Mouse (Mus musculus): ENCODE results near the gene Gm36245.
"Not testable (repeated sequence)": the region's sequence is repeated elsewhere in the genome, so short reads cannot be mapped to it uniquely, and the experiment has no call there.

DNA sequence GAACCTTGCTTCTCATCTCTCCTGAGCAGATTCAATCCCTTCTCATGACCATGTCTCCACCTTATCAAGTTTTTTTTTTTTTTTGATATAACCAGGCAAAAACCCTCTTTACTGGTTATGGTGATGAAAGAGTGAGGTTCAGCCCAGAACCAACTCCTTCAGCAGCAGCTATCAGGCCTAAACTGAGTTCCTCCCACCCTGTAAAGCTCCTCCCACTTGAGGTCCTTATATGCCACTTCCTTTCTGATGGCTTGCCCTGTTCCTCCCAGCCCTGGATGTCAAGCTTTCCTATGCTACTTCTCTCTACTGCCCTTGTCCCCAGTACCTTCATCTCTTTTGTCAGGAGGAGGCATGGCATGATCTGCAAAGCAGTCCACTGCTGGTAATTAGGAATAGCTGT, 52.1 kb downstream of the Gm36245 start:
- not testable (repeated sequence) for TF ChIP-seq EP300, CTCF (IDR thresholded peaks at IDR 0.05; ENCODE audit: low read depth)
